Mouse (Mus musculus): ENCODE results near the gene Ppara. TPM values are rescaled to one million over a fixed set of nuclear protein-coding genes. Genes with fewer than 3 reads are reported as not detected.

The Ppara gene
- polyA plus RNA-seq, 1 experiment from 2014 or later = 2.7 TPM

DNA sequence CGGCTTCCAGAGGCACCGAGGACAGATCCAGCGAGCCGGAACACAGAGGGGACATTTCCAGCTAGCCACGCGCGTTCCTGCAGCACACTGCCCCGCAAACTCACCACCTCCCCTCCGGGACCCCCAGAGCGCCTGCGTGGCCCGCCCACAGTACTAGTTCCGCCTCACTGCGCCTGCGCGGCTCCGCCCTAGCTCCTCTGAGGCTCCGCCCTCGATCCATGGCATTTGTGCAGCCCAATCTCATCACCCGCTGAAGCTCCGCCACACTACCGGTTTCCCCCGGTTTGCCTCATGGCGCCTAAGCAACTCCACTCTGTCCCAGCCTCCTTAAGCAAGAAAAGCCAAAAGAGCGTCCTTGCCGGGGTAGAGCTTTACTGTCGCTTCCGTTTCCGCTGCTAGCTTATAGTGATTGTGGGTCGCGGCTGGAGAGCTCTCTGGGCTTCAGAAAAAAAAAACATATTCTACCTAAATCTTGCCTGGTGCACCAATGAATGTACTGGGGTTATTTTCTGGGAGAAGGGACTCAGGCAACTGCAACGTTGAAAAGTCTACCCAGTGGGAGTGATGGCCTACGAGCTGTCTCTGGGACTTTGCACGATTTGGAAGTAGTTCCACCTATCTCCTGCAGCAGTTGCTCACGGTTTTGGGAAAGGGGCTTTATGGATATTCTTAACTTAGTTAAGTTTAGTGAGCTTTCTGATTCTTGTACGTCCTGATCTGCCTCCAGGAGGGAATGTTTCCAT, 76.9 kb downstream of the Ppara start, which contains the start of gene Cdpf1:
Gene Cdpf1 (minus strand): TSS at position 163 of the 743 bp plus-strand sequence.
- peak; percentile 96 for ATAC-seq (ENCODE audit: insufficient read depth)
- WGBS = 3% methylated on average over 36 of the region's 36 CpGs

DNA sequence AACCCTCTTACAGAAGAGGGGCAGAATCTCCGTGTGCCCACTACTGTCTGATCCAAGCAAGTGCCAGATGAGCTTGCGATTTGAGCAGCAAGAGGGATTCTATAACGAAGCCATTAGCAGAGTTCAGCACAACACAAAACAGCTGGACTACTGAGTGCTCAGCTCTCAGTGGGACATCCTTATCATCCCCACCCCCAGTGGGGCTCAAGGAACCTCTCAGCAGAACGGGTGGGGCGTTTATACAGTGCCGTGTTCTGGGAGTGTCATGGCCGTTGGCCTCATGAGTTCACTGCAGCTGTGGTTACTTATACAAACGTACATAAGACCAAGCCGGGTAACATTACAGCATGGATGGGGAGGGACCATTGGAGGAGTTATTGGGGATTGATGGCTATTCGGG, 78.6 kb downstream of the Ppara start:
- peaks cover 8% of the 10 kb centered on the region for H3K4me1 ChIP-seq (ENCODE audit: insufficient read depth)
- no peak for TF ChIP-seq CTCF (IDR thresholded peaks at IDR 0.05; ENCODE audit: low read depth)
- H3K4me2 ChIP-seq = no peak overlapping the region
- ATAC-seq (ENCODE audit: insufficient read depth) (no peak), DNase-seq (no peak)
- H3K36me3 ChIP-seq (ENCODE audit: insufficient read depth) = no peaks in the 10 kb centered on the region
- H3K4me3 ChIP-seq (ENCODE audit: low read depth, low read length) = no peak overlapping the region
- H3K27me3 ChIP-seq (ENCODE audit: insufficient read depth, low read length) = no peaks in the 10 kb centered on the region
- WGBS = 51% methylated on average over 10 of the region's 10 CpGs
- no peaks in the 10 kb centered on the region; the same call in 1 of the 2 replicates for H3K9me3 ChIP-seq (ENCODE audit: low read depth, low read length)
- H3K9ac ChIP-seq = no peak overlapping the region
- H3K27ac ChIP-seq (ENCODE audit: low read depth) = no peak overlapping the region

More for the DNA sequence above, 76.9 kb downstream of the Ppara start, which contains the start of gene Cdpf1:
- no peak for TF ChIP-seq CTCF (IDR thresholded peaks at IDR 0.05; ENCODE audit: low read depth)
- no peaks in the 10 kb centered on the region for H3K27me3 ChIP-seq (ENCODE audit: insufficient read depth, low read length)
- peak within 1 kb of the TSS; percentile 88 for H3K4me2 ChIP-seq
- peak within 1 kb of the TSS; percentile 75 for H3K27ac ChIP-seq (ENCODE audit: low read depth)
- peaks cover 8% of the 10 kb centered on the region for H3K4me1 ChIP-seq (ENCODE audit: insufficient read depth)
- no peaks in the 10 kb centered on the region for H3K36me3 ChIP-seq (ENCODE audit: insufficient read depth)
- DNase-seq = peak; percentile 99
- no peaks in the 10 kb centered on the region for H3K9me3 ChIP-seq (ENCODE audit: low read depth, low read length)
- H3K4me3 ChIP-seq (ENCODE audit: low read depth, low read length) = peak within 1 kb of the TSS; percentile 81
- H3K9ac ChIP-seq = peak within 1 kb of the TSS; percentile 82

DNA sequence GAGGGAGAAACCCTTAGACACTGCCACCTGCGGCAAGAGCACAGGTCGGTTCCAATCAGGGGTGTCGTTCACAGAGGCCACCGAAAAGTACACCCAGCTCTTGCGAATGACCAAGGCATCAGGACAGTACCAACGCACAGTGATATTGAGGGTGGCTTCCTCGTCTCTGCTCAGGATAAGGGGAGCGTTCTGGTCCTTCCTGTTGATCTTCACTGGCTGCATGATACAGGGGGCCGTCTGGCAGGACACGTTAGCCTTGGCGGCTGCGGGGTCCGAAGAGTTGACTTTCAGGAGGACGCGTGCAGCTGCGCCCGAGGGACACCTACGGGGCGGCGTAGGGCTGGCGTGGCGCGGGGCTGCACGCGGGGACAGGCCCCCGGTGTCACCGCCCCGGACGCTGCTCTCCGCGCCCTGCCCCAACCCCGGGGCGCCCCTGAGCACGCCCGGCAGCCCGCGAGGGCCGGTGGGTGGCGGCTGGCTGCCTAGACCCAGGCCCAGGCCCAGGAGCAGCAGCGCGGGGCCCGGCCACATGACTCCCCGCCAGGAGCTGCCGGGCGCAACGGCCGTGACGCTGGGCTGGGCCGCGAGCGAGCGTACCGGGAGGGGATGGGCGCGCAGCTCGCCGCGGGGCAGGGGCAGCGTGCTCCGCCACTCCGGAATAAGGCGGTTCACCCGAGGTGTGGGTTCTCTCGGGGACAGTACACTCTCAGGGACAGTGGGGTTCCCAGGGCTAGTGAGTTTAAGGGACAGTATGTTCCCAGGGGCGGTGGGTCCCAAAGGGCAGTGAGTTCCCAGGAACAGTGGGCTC, 86.6 kb downstream of the Ppara start, which contains the start of gene Pkdrej:
Gene Pkdrej (minus strand): TSS at position 532 of the 808 bp plus-strand sequence.
- DNase-seq (peak; percentile 66), ATAC-seq (ENCODE audit: insufficient read depth) (peak; percentile 84)
- Histone ChIP-seq H3K4me1 (ENCODE audit: insufficient read depth) (no peaks in the 10 kb centered on the region), H3K36me3 (ENCODE audit: insufficient read depth) (no peaks in the 10 kb centered on the region), H3K9me3 (ENCODE audit: low read depth, low read length) (no peaks in the 10 kb centered on the region; the same call in 1 of the 2 replicates), H3K27ac (ENCODE audit: low read depth) (no peak within 1 kb of the TSS), H3K4me3 (ENCODE audit: low read depth, low read length) (peak within 1 kb of the TSS; percentile 49), H3K27me3 (ENCODE audit: insufficient read depth, low read length) (peaks cover 12% of the 10 kb centered on the region), H3K4me2 (peak within 1 kb of the TSS; percentile 95), H3K9ac (peak within 1 kb of the TSS; percentile 71)
- no peak for TF ChIP-seq CTCF (IDR thresholded peaks at IDR 0.05; ENCODE audit: low read depth)
- 2% methylated on average over 65 of the region's 65 CpGs for WGBS

DNA sequence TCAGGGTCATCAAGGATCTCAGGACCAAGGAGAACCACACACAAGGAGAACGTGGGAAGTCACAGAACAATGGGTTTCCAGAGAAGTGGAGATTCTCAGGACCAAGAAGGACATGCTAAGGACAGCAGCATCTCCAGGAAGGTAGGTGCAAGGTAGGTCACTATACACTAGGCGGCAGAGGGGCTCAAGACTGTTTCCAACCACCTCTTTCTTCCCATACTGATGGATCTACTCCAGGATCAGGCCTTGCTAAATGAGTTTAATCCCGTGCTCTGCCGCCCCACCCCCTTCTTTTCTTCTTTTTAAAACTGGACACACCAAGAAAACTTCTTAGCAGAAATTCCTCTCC, 87.2 kb downstream of the Ppara start:
- WGBS = 11% methylated on average over 4 of the region's 4 CpGs
- peak; percentile 45 for DNase-seq

DNA sequence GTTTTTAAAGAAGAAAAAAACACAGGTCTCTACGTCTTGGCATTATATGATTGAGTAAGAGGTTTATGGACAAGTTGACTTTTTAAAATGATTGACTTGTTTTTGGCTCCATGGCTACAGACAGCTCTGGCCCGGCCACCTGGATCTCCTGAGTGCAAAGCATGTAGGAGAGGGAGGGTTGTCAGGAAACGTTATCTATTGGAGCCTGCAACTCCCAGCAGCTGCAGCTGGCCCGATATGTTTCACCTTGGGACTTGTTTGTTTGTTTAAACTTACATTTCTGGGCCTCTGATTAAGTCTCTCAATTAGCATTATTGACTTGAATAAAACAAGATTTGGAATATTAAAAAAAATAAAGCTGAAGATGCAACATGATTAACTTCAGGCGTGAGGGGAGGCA, 91.9 kb downstream of the Ppara start:
- Histone ChIP-seq H3K9ac (no peak overlapping the region), H3K27me3 (ENCODE audit: insufficient read depth, low read length) (no peaks in the 10 kb centered on the region), H3K27ac (ENCODE audit: low read depth) (no peak overlapping the region), H3K4me1 (ENCODE audit: insufficient read depth) (no peaks in the 10 kb centered on the region), H3K9me3 (ENCODE audit: low read depth, low read length) (no peaks in the 10 kb centered on the region), H3K36me3 (ENCODE audit: insufficient read depth) (no peaks in the 10 kb centered on the region), H3K4me3 (ENCODE audit: low read depth, low read length) (no peak overlapping the region), H3K4me2 (no peak overlapping the region)
- ATAC-seq (ENCODE audit: insufficient read depth) = no peak
- DNase-seq = no peak
- 31% methylated on average over 5 of the region's 5 CpGs for WGBS
- TF ChIP-seq CTCF (IDR thresholded peaks at IDR 0.05; ENCODE audit: low read depth) = no peak

More for the DNA sequence above, 87.2 kb downstream of the Ppara start:
- peak; percentile 36; the same call in 1 of the 2 replicates for TF ChIP-seq CTCF (IDR thresholded peaks at IDR 0.05; ENCODE audit: low read depth)
- no peaks in the 10 kb centered on the region; the same call in 1 of the 2 replicates for H3K9me3 ChIP-seq (ENCODE audit: low read depth, low read length)
- no peak overlapping the region for H3K27ac ChIP-seq (ENCODE audit: low read depth)
- H3K4me1 ChIP-seq (ENCODE audit: insufficient read depth) = no peaks in the 10 kb centered on the region
- ATAC-seq (ENCODE audit: insufficient read depth) = peak; percentile 60; the same call in 1 of the 2 replicates
- peak overlapping the region; percentile 71 for H3K9ac ChIP-seq
- H3K4me2 ChIP-seq = peak overlapping the region; percentile 95
- H3K36me3 ChIP-seq (ENCODE audit: insufficient read depth) = no peaks in the 10 kb centered on the region
- peak overlapping the region; percentile 49 for H3K4me3 ChIP-seq (ENCODE audit: low read depth, low read length)
- H3K27me3 ChIP-seq (ENCODE audit: insufficient read depth, low read length) = peaks cover 12% of the 10 kb centered on the region

DNA sequence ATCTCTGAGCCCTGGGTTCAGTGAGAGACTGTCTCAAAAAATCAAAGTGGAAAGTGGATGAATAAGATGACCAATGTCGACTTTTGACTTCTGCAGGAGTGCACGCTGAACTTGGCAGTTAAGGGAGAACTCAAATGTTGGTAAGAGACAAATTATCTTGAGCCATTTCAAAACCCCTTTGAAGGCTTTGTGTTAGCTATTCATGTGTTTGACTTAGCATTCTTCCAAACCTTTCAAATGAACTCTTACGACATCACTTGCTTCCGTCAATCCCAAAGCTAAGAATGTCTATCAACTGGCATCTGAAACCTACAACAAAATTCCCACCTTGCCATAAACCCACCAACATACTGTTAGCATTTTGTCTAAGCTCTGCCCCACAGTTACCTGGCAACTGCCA, 93.3 kb downstream of the Ppara start:
- Histone ChIP-seq H3K36me3 (ENCODE audit: insufficient read depth) (no peaks in the 10 kb centered on the region), H3K27ac (ENCODE audit: low read depth) (no peak overlapping the region), H3K9me3 (ENCODE audit: low read depth, low read length) (no peaks in the 10 kb centered on the region), H3K4me3 (ENCODE audit: low read depth, low read length) (no peak overlapping the region), H3K4me1 (ENCODE audit: insufficient read depth) (no peaks in the 10 kb centered on the region), H3K27me3 (ENCODE audit: insufficient read depth, low read length) (no peaks in the 10 kb centered on the region), H3K4me2 (no peak overlapping the region), H3K9ac (no peak overlapping the region)
- WGBS = 67% methylated on average over 4 of the region's 4 CpGs
- DNase-seq (no peak), ATAC-seq (ENCODE audit: insufficient read depth) (no peak)
- no peak for TF ChIP-seq CTCF (IDR thresholded peaks at IDR 0.05; ENCODE audit: low read depth)

DNA sequence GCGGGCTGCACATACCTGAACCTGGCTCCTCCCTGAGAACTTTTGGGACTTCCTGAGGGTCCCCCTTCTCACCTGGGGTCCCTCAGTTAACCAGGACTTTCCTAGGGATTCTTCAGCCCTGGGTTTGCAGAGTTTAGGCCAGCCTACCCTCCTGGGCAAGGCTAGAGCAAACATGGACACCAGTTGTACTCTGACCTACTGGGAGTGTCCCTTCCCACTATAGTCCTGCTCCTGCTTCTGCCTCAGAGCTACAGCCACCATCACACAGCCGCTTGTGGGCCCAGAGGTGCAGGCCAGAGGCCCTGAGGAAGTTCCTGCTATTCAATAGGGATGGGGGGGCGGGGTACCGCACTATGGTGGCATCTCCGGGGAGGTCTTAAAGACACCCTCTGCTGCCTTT, 94.7 kb downstream of the Ppara start:
- H3K9ac ChIP-seq = no peak overlapping the region
- DNase-seq (no peak), ATAC-seq (ENCODE audit: insufficient read depth) (no peak)
- WGBS = 67% methylated on average over 5 of the region's 5 CpGs
- no peak for TF ChIP-seq CTCF (IDR thresholded peaks at IDR 0.05; ENCODE audit: low read depth)
- H3K4me1 ChIP-seq (ENCODE audit: insufficient read depth) = no peaks in the 10 kb centered on the region
- no peaks in the 10 kb centered on the region for H3K9me3 ChIP-seq (ENCODE audit: low read depth, low read length)
- H3K4me2 ChIP-seq = no peak overlapping the region
- H3K27ac ChIP-seq (ENCODE audit: low read depth) = no peak overlapping the region
- H3K4me3 ChIP-seq (ENCODE audit: low read depth, low read length) = no peak overlapping the region
- H3K36me3 ChIP-seq (ENCODE audit: insufficient read depth) = no peaks in the 10 kb centered on the region
- H3K27me3 ChIP-seq (ENCODE audit: insufficient read depth, low read length) = no peaks in the 10 kb centered on the region

All from lung, embryonic 14.5 days (tissue).